11 mouse cellular contexts compared by ENCODE assay signal in the genomic region with DNA sequence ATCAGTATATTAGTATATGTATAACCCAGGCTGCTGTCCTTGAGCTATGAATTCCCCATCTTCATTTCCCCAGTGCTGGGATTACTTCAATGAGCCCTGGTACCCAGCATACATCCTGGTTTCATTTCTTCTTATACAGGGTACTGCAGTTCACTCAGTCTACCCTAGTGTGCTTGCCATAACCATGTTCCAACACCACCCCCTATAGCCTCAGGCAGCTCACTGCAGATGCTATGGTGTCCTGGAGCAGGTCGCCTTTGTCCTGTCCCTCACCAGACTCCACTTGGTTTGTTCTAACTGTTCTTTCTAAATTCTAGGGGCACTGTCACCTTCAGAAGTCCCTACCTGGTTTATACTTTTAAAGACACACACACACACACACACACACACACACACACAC. TPM values are rescaled to one million over a fixed set of nuclear protein-coding genes. Genes with fewer than 3 reads are reported as not detected.
DNase-seq lines count a peak whose midpoint lies in the region; ATAC-seq and TF ChIP-seq lines count a peak whose summit lies in the region.
"Had no signal": no experiment of that assay in that cellular context is flagged by ENCODE, and none has a peak within 500 bp of the region (broad histone marks: within the 10 kb centered on the region; RNA-seq: fewer than 3 reads in every experiment).

No protein-coding gene starts in this region.

- H3K9ac ChIP-seq in kidney, embryonic 15.5 days = no peak overlapping the region
- H3K9ac ChIP-seq in forebrain, embryonic 12.5 days = no peak overlapping the region

- H3K36me3 ChIP-seq in kidney, adult 2 months (ENCODE audit: control insufficient read depth, insufficient read depth, low read length) = no peaks in the 10 kb centered on the region
- no peaks in the 10 kb centered on the region for H3K36me3 ChIP-seq in kidney, embryonic 15.5 days
- H3K36me3 ChIP-seq in forebrain, embryonic 12.5 days (replicated peaks) = no peaks in the 10 kb centered on the region

- no peaks in the 10 kb centered on the region for H3K9me3 ChIP-seq in kidney, embryonic 15.5 days (replicated peaks)
- no peaks in the 10 kb centered on the region for H3K9me3 ChIP-seq in forebrain, embryonic 12.5 days

- H3K4me2 ChIP-seq in kidney, embryonic 15.5 days = no peak overlapping the region
- H3K4me2 ChIP-seq in forebrain, embryonic 12.5 days = no peak overlapping the region

- H3K27ac ChIP-seq in kidney, adult 2 months (ENCODE audit: insufficient read depth, low read depth, low read length) = no peak overlapping the region
- H3K27ac ChIP-seq in kidney, embryonic 15.5 days = no peak overlapping the region
- H3K27ac ChIP-seq in embryonic fibroblast, embryonic 13.5 days (ENCODE audit: insufficient read depth, low read length) = no peak overlapping the region
- H3K27ac ChIP-seq in forebrain, embryonic 12.5 days = no peak overlapping the region

- no peak overlapping the region for H3K4me3 ChIP-seq in kidney, adult 2 months (ENCODE audit: insufficient read depth, low read depth, low read length)
- H3K4me3 ChIP-seq in kidney, embryonic 15.5 days (replicated peaks) = no peak overlapping the region
- H3K4me3 ChIP-seq in embryonic fibroblast, embryonic 13.5 days (ENCODE audit: insufficient read depth, low read length) = no peak overlapping the region
- no peak overlapping the region for H3K4me3 ChIP-seq in forebrain, embryonic 12.5 days (replicated peaks)

- TF ChIP-seq CTCF in kidney, adult 2 months (conservative IDR thresholded peaks at IDR 0.05; ENCODE audit: insufficient read depth, insufficient read length, low read depth, low read length) = peak; percentile 41
- peak; percentile 64; the same call in 1 of the 2 replicates for TF ChIP-seq CTCF in embryonic fibroblast, embryonic 13.5 days (IDR thresholded peaks at IDR 0.05; ENCODE audit: borderline replicate concordance, insufficient read depth, low read length)

- DNase-seq in adrenal gland, postnatal 14 days = peak; percentile 11
- no peak for DNase-seq in adrenal gland, postnatal 10 days
- no peak for DNase-seq in kidney, adult 2 months
- DNase-seq in A20 (ENCODE audit: low read depth, low spot score) = peak; percentile 31
- DNase-seq in left cerebral cortex, adult 11 months (ENCODE audit: low spot score) = no peak
- DNase-seq: gastrocnemius, postnatal 14 days had no signal

- H3K4me1 ChIP-seq in kidney, adult 2 months (ENCODE audit: control insufficient read depth, insufficient read depth, low read length) = no peaks in the 10 kb centered on the region
- no peaks in the 10 kb centered on the region for H3K4me1 ChIP-seq in kidney, embryonic 15.5 days
- H3K4me1 ChIP-seq in embryonic fibroblast, embryonic 13.5 days (ENCODE audit: control insufficient read depth, insufficient read depth, low read length) = no peaks in the 10 kb centered on the region
- H3K4me1 ChIP-seq in forebrain, embryonic 12.5 days = no peaks in the 10 kb centered on the region

- WGBS in kidney, adult 2 months = 84% methylated on average over 1 of the region's 1 CpGs
- WGBS in kidney, embryonic 15.5 days = 63% methylated on average over 1 of the region's 1 CpGs
- 68% methylated on average over 1 of the region's 1 CpGs for WGBS in forebrain, embryonic 12.5 days

- no peaks in the 10 kb centered on the region for H3K27me3 ChIP-seq in kidney, adult 2 months (replicated peaks; ENCODE audit: control insufficient read depth, insufficient read depth, low read length)
- H3K27me3 ChIP-seq in kidney, embryonic 15.5 days = no peaks in the 10 kb centered on the region
- H3K27me3 ChIP-seq in forebrain, embryonic 12.5 days = no peaks in the 10 kb centered on the region

- TF ChIP-seq POLR2A in kidney, adult 2 months (IDR thresholded peaks at IDR 0.05; ENCODE audit: low read depth, low read length) = no peak
- no peak for TF ChIP-seq POLR2A in embryonic fibroblast, embryonic 13.5 days (IDR thresholded peaks at IDR 0.05; ENCODE audit: low read depth, low read length)

- ATAC-seq in kidney, embryonic 15.5 days (replicated peaks; ENCODE audit: low FRiP score) = no peak
- ATAC-seq in forebrain, embryonic 12.5 days (ENCODE audit: low FRiP score) = no peak

RNA-seq across cellular contexts. Expression of a gene that starts 10.8 kb away (rescaled TPM):
- total RNA-seq in adrenal gland, postnatal 14 days (2021) = 0.64 TPM in 1 of 2 replicates, not detected in the other
- under 1 TPM; 0.06 to 0.15 TPM for total RNA-seq in adrenal gland, postnatal 10 days (2021)
- 0.02 TPM in 1 of 2 replicates, not detected in the other for polyA plus RNA-seq in kidney, adult 2 months (2012; rRNA removed)
- polyA plus RNA-seq in kidney, embryonic 15.5 days (2015; fragmentation: Nextera tagmentation; extraction: Ambion mirVana) = 0.17 and 0.22 TPM in 2 replicates
- polyA plus RNA-seq in embryonic fibroblast, embryonic 13.5 days (2011; ENCODE audit: insufficient read length, low read depth, missing spikeins) = not detected in 2 replicates
- polyA plus RNA-seq in forebrain, embryonic 12.5 days (2016; fragmentation: Nextera tagmentation; extraction: Ambion mirVana) = not detected in 2 replicates
- total RNA-seq: gastrocnemius, postnatal 14 days; layer of hippocampus, adult 8-10 months; neutrophil, adult 5-6 weeks had no signal

Comparison
In these comparisons a context has a peak if more than half of its experiments do, and no peak if none do; other contexts are left out.
1. DNase-seq: peak in adrenal gland, postnatal 14 days (single experiment) and A20 (single experiment); none in adrenal gland, postnatal 10 days (single experiment), kidney, adult 2 months (single experiment) and left cerebral cortex, adult 11 months (single experiment).